Mouse (Mus musculus): ENCODE data around the gene Rere. TPM values are rescaled to one million over a fixed set of nuclear protein-coding genes. Genes with fewer than 3 reads are reported as not detected.
A peak's percentile ranks its signal among the peaks of the same experiment; 100 is the strongest.
"Not testable (repeated sequence)": the region's sequence is repeated elsewhere in the genome, so short reads cannot be mapped to it uniquely, and the experiment has no call there.

Rere gene
- polyA plus RNA-seq, 1 experiment: 58.8 TPM

DNA sequence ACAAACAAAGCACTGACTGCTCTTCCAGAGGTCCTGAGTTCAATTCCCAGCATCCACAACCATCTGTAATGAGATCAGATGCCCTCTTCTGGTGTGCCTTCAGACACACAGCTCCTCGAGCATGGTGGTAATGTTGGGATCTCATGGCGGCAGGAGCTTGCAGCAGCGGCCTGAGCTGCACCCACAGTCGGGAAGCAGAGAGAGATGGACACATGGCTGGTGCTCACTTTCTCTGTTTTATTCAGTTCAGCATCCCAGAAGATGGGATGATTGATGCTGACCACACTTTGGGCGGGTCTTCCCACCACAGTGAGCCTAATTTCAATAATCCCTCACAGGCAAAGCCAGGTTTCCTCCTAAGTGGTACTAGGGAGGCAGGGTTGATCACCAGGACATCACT, 5.9 kb upstream of the Rere start:
- Histone ChIP-seq H3K36me3 (ENCODE audit: control insufficient read depth, insufficient read depth, low read length) (no peaks in the 10 kb centered on the region), H3K27ac (ENCODE audit: insufficient read depth, low read depth, low read length) (no peak overlapping the region), H3K4me1 (ENCODE audit: control insufficient read depth, insufficient read depth, low read length) (peaks cover 14% of the 10 kb centered on the region; the same call in 1 of the 2 replicates), H3K27me3 (replicated peaks; ENCODE audit: control insufficient read depth, insufficient read depth, low read length) (no peaks in the 10 kb centered on the region), H3K4me3 (ENCODE audit: insufficient read depth, low read depth, low read length) (no peak overlapping the region)
- no peak for TF ChIP-seq CTCF (conservative IDR thresholded peaks at IDR 0.05; ENCODE audit: insufficient read depth, insufficient read length, low read depth, low read length)
- no peak for TF ChIP-seq POLR2A (IDR thresholded peaks at IDR 0.05; ENCODE audit: low read depth, low read length)
- DNase-seq: no peak
- 93% methylated on average over 5 of the region's 5 CpGs for WGBS

DNA sequence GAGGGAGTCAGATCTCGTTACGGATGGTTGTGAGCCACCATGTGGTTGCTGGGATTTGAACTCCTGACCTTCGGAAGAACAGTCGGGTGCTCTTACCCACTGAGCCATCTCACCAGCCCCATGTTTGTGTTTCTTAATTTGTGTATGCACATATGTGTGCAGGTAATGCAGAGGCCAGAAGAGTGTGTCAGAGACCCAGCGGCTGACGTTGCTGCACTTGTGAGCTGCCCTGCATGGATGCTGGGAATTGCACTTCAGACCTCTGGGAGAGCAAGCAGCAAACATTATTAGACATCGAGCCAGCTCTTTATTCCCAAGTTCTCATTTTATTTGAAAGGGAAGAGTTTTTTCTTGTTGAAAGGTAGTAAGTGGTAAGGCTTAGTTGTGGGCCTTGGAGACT, 2.1 kb upstream of the Rere start:
- 74% methylated on average over 7 of the region's 7 CpGs for WGBS
- H3K27ac ChIP-seq (ENCODE audit: insufficient read depth, low read depth, low read length): not testable (repeated sequence)

DNA sequence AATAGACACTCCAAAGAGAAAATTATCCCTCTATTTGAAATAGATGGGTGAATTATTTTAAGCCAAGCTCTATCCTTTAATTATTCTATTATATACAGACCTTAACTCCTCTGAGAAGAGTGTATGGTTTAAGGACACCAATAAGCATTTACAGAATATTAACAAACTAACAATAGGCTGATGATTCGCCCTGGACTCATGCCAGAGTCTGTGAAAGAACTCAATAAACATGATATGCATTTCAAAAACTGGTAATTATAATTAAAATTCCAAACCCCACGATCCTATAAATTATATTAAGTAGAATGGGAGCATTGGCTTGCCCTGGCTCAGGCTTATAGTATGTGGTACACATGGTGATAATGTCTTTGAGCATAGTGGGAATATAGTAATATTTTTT, 1.4 kb upstream of the Rere start:
- Histone ChIP-seq H3K27me3 (replicated peaks; ENCODE audit: control insufficient read depth, insufficient read depth, low read length) (no peaks in the 10 kb centered on the region), H3K36me3 (ENCODE audit: control insufficient read depth, insufficient read depth, low read length) (no peaks in the 10 kb centered on the region), H3K4me1 (ENCODE audit: control insufficient read depth, insufficient read depth, low read length) (peaks cover 11% of the 10 kb centered on the region), H3K4me3 (ENCODE audit: insufficient read depth, low read depth, low read length) (no peak overlapping the region), H3K27ac (ENCODE audit: insufficient read depth, low read depth, low read length) (no peak overlapping the region)
- DNase-seq: no peak
- 78% methylated on average over 2 of the region's 2 CpGs for WGBS
- TF ChIP-seq CTCF (conservative IDR thresholded peaks at IDR 0.05; ENCODE audit: insufficient read depth, insufficient read length, low read depth, low read length) (no peak), POLR2A (IDR thresholded peaks at IDR 0.05; ENCODE audit: low read depth, low read length) (no peak)

More for the DNA sequence above, 2.1 kb upstream of the Rere start:
- H3K4me1 ChIP-seq (ENCODE audit: control insufficient read depth, insufficient read depth, low read length): peaks cover 12% of the 10 kb centered on the region
- H3K4me3 ChIP-seq (ENCODE audit: insufficient read depth, low read depth, low read length); DNase-seq; H3K27me3 ChIP-seq (replicated peaks; ENCODE audit: control insufficient read depth, insufficient read depth, low read length); H3K36me3 ChIP-seq (ENCODE audit: control insufficient read depth, insufficient read depth, low read length): not testable (repeated sequence)

DNA sequence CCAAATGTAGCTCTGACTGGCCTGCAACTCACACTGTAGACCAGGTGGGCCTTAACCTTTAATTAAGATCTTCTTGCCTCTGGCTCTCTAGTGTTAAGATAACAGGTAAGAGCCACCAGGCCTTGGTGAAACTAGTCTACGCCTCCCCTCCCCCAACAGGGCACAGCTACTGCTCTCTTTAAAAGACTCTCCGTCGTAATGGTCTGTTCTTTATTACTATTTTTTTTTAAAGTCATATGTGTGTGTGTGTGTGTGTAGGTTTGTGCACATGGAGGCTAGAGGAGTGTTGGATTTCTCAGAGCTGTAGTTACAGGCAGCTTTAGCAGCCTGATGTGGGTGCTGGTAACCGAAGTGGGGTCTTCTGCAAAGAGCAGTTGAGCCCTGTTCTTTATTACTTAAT, 987 bp upstream of the Rere start:
- no peak overlapping the region for H3K4me3 ChIP-seq (ENCODE audit: insufficient read depth, low read depth, low read length)
- no peaks in the 10 kb centered on the region for H3K27me3 ChIP-seq (replicated peaks; ENCODE audit: control insufficient read depth, insufficient read depth, low read length)
- H3K36me3 ChIP-seq (ENCODE audit: control insufficient read depth, insufficient read depth, low read length): no peaks in the 10 kb centered on the region
- WGBS: 39% methylated on average over 4 of the region's 4 CpGs
- peaks cover 11% of the 10 kb centered on the region for H3K4me1 ChIP-seq (ENCODE audit: control insufficient read depth, insufficient read depth, low read length)
- no peak for TF ChIP-seq CTCF (conservative IDR thresholded peaks at IDR 0.05; ENCODE audit: insufficient read depth, insufficient read length, low read depth, low read length)
- no peak for DNase-seq
- no peak overlapping the region for H3K27ac ChIP-seq (ENCODE audit: insufficient read depth, low read depth, low read length)

DNA sequence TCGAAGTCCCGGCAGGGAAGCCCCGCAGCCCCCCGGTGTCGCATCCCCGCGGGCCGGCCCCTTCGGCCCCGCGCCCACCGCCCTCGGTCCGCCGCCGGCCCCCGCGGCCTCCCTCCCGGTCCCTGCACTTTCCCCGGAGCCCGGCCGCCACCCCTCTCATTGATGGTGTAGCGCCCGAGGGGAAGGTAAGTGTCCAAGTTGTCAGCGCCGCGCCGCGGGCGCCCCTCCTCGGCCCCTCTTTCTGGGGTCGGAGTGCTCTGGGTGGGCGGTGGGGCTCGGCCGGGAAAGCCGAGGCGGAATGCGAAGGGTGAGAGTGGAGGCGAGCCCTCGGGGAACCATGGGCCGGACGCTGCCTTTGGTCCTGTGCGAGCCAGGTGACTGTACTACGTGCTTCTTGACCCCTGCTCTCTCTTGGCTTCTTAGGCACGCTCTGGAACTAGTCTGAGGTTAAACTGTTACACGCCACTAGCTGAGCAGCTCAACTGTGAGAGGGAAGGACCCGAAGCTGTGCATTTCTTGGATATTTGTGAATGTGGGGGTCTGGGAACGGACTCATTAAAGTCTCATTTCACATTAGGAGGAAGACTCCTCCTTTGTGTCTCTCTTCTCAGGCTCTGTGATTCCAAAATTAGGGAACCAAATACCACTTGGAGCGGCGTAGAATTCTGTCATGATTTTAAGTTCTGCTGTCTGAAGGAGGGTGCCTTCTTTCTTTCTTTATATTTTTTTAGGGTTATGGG, 615 bp downstream of the Rere start:
- WGBS: 1% methylated on average over 50 of the region's 50 CpGs
- peak; percentile 91 for DNase-seq
- Histone ChIP-seq H3K27me3 (replicated peaks; ENCODE audit: control insufficient read depth, insufficient read depth, low read length) (no peaks in the 10 kb centered on the region), H3K4me3 (ENCODE audit: insufficient read depth, low read depth, low read length) (peak overlapping the region; percentile 90), H3K36me3 (ENCODE audit: control insufficient read depth, insufficient read depth, low read length) (no peaks in the 10 kb centered on the region), H3K4me1 (ENCODE audit: control insufficient read depth, insufficient read depth, low read length) (peaks cover 16% of the 10 kb centered on the region), H3K27ac (ENCODE audit: insufficient read depth, low read depth, low read length) (peak overlapping the region; percentile 93)
- TF ChIP-seq POLR2A (IDR thresholded peaks at IDR 0.05; ENCODE audit: low read depth, low read length) (no peak), CTCF (conservative IDR thresholded peaks at IDR 0.05; ENCODE audit: insufficient read depth, insufficient read length, low read depth, low read length) (no peak)

DNA sequence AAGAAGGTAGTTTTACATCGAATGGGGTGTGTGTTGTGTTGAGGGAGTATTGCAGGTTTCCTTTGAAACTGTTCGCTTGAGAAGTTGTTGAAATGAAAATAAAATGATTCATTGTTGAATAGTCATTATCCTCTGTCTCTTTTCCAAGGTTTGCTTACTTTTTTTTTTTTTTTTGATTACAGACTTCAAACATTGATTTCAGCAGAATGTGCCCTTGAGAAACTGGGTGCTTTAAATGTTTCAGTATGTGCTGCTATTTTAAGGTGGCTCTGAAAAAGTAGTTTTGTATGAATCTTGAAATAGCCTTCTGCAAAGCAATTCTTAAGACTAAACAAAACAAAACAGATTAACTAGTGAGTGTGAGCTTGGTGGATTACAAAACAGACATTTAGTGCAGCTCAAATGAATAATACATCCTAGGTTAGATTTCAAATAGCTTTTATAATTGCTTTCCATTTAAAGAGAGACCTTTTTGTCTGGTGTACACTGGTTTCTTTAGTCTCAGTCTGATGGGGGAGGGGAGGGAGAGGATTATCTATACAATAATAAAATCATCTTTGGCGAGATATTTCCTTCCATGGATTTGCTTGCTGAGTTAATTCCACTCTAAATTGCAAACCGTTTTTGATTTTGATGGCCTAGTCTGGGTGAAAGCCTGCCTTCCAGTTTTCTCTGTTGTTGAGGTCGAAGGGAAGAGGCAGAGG, 1.3 kb downstream of the Rere start:
- no peaks in the 10 kb centered on the region for H3K36me3 ChIP-seq (ENCODE audit: control insufficient read depth, insufficient read depth, low read length)
- peaks cover 16% of the 10 kb centered on the region for H3K4me1 ChIP-seq (ENCODE audit: control insufficient read depth, insufficient read depth, low read length)
- H3K27me3 ChIP-seq (replicated peaks; ENCODE audit: control insufficient read depth, insufficient read depth, low read length): no peaks in the 10 kb centered on the region
- peak overlapping the region; percentile 93 for H3K27ac ChIP-seq (ENCODE audit: insufficient read depth, low read depth, low read length)
- DNase-seq: no peak
- no peak for TF ChIP-seq CTCF (conservative IDR thresholded peaks at IDR 0.05; ENCODE audit: insufficient read depth, insufficient read length, low read depth, low read length)
- no peak for TF ChIP-seq POLR2A (IDR thresholded peaks at IDR 0.05; ENCODE audit: low read depth, low read length)
- peak overlapping the region; percentile 23; the same call in 1 of the 2 replicates for H3K4me3 ChIP-seq (ENCODE audit: insufficient read depth, low read depth, low read length)
- 12% methylated on average over 5 of the region's 5 CpGs for WGBS

DNA sequence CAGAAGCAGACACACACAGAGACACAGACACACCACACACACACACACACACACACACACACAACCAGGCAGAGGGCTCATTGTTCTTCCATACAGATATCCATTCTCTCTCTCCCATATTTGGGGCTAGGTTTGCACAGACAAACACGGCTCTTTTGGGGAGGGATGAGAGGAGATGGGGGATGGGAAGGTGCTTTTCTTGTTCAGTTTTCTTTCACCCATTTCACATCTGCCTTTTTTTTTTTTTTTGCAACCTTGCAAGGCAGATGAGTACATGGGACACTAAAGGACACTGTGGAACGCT, 1.8 kb downstream of the Rere start:
- peak overlapping the region; percentile 25; the same call in 1 of the 2 replicates for H3K4me3 ChIP-seq (ENCODE audit: insufficient read depth, low read depth, low read length)
- WGBS: 28% methylated on average over 2 of the region's 2 CpGs
- H3K27ac ChIP-seq (ENCODE audit: insufficient read depth, low read depth, low read length): peak overlapping the region; percentile 73; the same call in 1 of the 2 replicates
- no peaks in the 10 kb centered on the region for H3K27me3 ChIP-seq (replicated peaks; ENCODE audit: control insufficient read depth, insufficient read depth, low read length)
- peaks cover 19% of the 10 kb centered on the region for H3K4me1 ChIP-seq (ENCODE audit: control insufficient read depth, insufficient read depth, low read length)
- H3K36me3 ChIP-seq (ENCODE audit: control insufficient read depth, insufficient read depth, low read length): no peaks in the 10 kb centered on the region
- DNase-seq: no peak
- TF ChIP-seq POLR2A (IDR thresholded peaks at IDR 0.05; ENCODE audit: low read depth, low read length) (no peak), CTCF (conservative IDR thresholded peaks at IDR 0.05; ENCODE audit: insufficient read depth, insufficient read length, low read depth, low read length) (no peak)
